Mouse (Mus musculus) midbrain, embryonic 11.5 days (tissue): Measurements from ENCODE around the gene Slc5a3. TPM values are rescaled to one million over a fixed set of nuclear protein-coding genes. Genes with fewer than 3 reads are reported as not detected.

Experiments
- ATAC-seq: fragments of 200-750 bp; cut with Nextera tagmentation; 2 replicates; pipeline ENCODE4 v1.8.0; 2017; ENCODE audit warnings: moderate TSS enrichment, moderate library complexity; ENCODE audit not compliant: low FRiP score
- DNase-seq: peaks from one replicate; pipeline ENCODE4 v3.0.0; 2015; ENCODE audit warnings: low spot score; ENCODE audit errors: missing footprints
- H3K27ac ChIP-seq: fragments of 300-500 bp; sonication (generic); 2 replicates; pipeline ENCODE4 v1.5.1; 2014; ENCODE audit warnings: low read depth, low read length
- H3K27me3 ChIP-seq: fragments of 300-500 bp; sonication (generic); 2 replicates; pipeline ENCODE4 v1.6.1; 2014; ENCODE audit warnings: mild to moderate bottlenecking, low read length, moderate library complexity, mixed read lengths; ENCODE audit not compliant: control insufficient read depth, insufficient read depth
- H3K36me3 ChIP-seq: fragments of 300-500 bp; sonication (generic); 2 replicates; pipeline ENCODE4 v1.6.1; 2014; ENCODE audit warnings: mild to moderate bottlenecking, low read length, moderate library complexity, mixed read lengths; ENCODE audit not compliant: control insufficient read depth, insufficient read depth
- H3K4me1 ChIP-seq: fragments of 300-500 bp; sonication (generic); 2 replicates; pipeline ENCODE4 v1.6.1; 2014; ENCODE audit warnings: low read length; ENCODE audit not compliant: control insufficient read depth, insufficient read depth
- H3K4me2 ChIP-seq: fragments of 300-500 bp; sonication (generic); 2 replicates; pipeline ENCODE4 v1.6.1; 2014; ENCODE audit warnings: mild to moderate bottlenecking, moderate library complexity
- H3K4me3 ChIP-seq: fragments of 300-500 bp; sonication (generic); 2 replicates; pipeline ENCODE4 v1.5.1; 2014; ENCODE audit warnings: low read depth, low read length
- H3K9ac ChIP-seq: fragments of 300-500 bp; sonication (generic); 2 replicates; pipeline ENCODE4 v1.6.1; 2014; ENCODE audit warnings: low read length
- H3K9me3 ChIP-seq: fragments of 300-500 bp; sonication (generic); 2 replicates; pipeline ENCODE4 v1.6.1; 2016; ENCODE audit warnings: low read length; ENCODE audit not compliant: control insufficient read depth
- WGBS: fragments of 180-500 bp; shearing (Covaris S2); extraction: QIAGEN DNeasy Blood & Tissue Kit; methylation state at CpG from one replicate; pipeline ENCODE4 v1.1.7; 2014; 5-methylcytosine and 5-hydroxymethylcytosine counted together
- polyA plus RNA-seq: library from polyadenylated mRNA; unstranded; fragments of >200 nt; fragmentation: Nextera tagmentation; extraction: Ambion mirVana; gene quantifications from 2 replicates; pipeline ENCODE4 v1.2.1, GENCODE M21; 2014

The Slc5a3 gene
- polyA plus RNA-seq, 1 experiment from 2014 or later, result 11.5 TPM

- no peaks in the 10 kb centered on the region for H3K36me3 ChIP-seq
- H3K4me1 ChIP-seq, result no peaks in the 10 kb centered on the region
- H3K27me3 ChIP-seq, result no peaks in the 10 kb centered on the region
- no peak overlapping the region for H3K4me2 ChIP-seq
- ATAC-seq (no peak), DNase-seq (peak; percentile 56)
- no peak overlapping the region for H3K27ac ChIP-seq
- no peak overlapping the region for H3K9ac ChIP-seq
- 80% methylated on average over 5 of the region's 5 CpGs for WGBS
- H3K4me3 ChIP-seq, result no peak overlapping the region
- H3K9me3 ChIP-seq, result no peaks in the 10 kb centered on the region
Observed at GRCm38 (mm10) chr16:92127666-92128065, 69.5 kb downstream of the Slc5a3 start.

GRCm38 (mm10) chr16:92129843-92130242 is 71.7 kb downstream of the Slc5a3 start:
- Histone ChIP-seq H3K4me3 (no peak overlapping the region), H3K9me3 (no peaks in the 10 kb centered on the region), H3K27ac (no peak overlapping the region), H3K9ac (no peak overlapping the region), H3K4me1 (no peaks in the 10 kb centered on the region), H3K27me3 (no peaks in the 10 kb centered on the region), H3K4me2 (no peak overlapping the region), H3K36me3 (no peaks in the 10 kb centered on the region)
- no peak for ATAC-seq
- WGBS, result 89% methylated on average over 8 of the region's 8 CpGs
- no peak for DNase-seq

GRCm38 (mm10) chr16:92132511-92132910 is 74.4 kb downstream of the Slc5a3 start:
- DNase-seq (no peak), ATAC-seq (no peak)
- Histone ChIP-seq H3K4me3 (no peak overlapping the region), H3K36me3 (no peaks in the 10 kb centered on the region), H3K9me3 (no peaks in the 10 kb centered on the region), H3K9ac (no peak overlapping the region), H3K27me3 (no peaks in the 10 kb centered on the region), H3K4me2 (no peak overlapping the region), H3K27ac (no peak overlapping the region), H3K4me1 (no peaks in the 10 kb centered on the region)
- WGBS, result 90% methylated on average over 4 of the region's 4 CpGs

- H3K9ac ChIP-seq, result no peak overlapping the region
- no peaks in the 10 kb centered on the region for H3K36me3 ChIP-seq
- H3K4me3 ChIP-seq, result no peak overlapping the region
- DNase-seq (peak; percentile 2), ATAC-seq (no peak)
- no peak overlapping the region for H3K27ac ChIP-seq
- WGBS, result 92% methylated on average over 11 of the region's 11 CpGs
- H3K27me3 ChIP-seq, result no peaks in the 10 kb centered on the region
- no peaks in the 10 kb centered on the region for H3K9me3 ChIP-seq
- H3K4me2 ChIP-seq, result no peak overlapping the region
- peaks cover 1% of the 10 kb centered on the region; the same call in 1 of the 2 replicates for H3K4me1 ChIP-seq
Observed at GRCm38 (mm10) chr16:92134148-92134764, 76.1 kb downstream of the Slc5a3 start.

GRCm38 (mm10) chr16:92136275-92136674 is 78.2 kb downstream of the Slc5a3 start:
- Histone ChIP-seq H3K9ac (no peak overlapping the region), H3K9me3 (no peaks in the 10 kb centered on the region), H3K27me3 (no peaks in the 10 kb centered on the region), H3K4me2 (no peak overlapping the region), H3K27ac (no peak overlapping the region), H3K4me1 (peaks cover 11% of the 10 kb centered on the region), H3K36me3 (no peaks in the 10 kb centered on the region), H3K4me3 (no peak overlapping the region)
- 91% methylated on average over 15 of the region's 15 CpGs for WGBS
- DNase-seq (peak; percentile 59), ATAC-seq (no peak)

Other genes with a start within 250 kb of the Slc5a3 start
- 118 and 122 TPM in 2 replicates for gene Mrps6, start 52 bp upstream of the Slc5a3 start, polyA plus RNA-seq
- 0.19 TPM in 1 of 2 replicates, not detected in the other for gene Gm49711, start within 50 bp of the Slc5a3 start, polyA plus RNA-seq
- gene Kcne2, start 234.1 kb downstream of the Slc5a3 start, polyA plus RNA-seq, result 0.12 and 0.14 TPM in 2 replicates
- 137 and 143 TPM in 2 replicates for gene Smim11, start 243.0 kb downstream of the Slc5a3 start, polyA plus RNA-seq